Mouse (Mus musculus) limb, embryonic 10.5 days (tissue): ENCODE measurements around the gene Vsir. TPM values are rescaled to one million over a fixed set of nuclear protein-coding genes. Genes with fewer than 3 reads are reported as not detected.
A peak's percentile ranks its signal among the peaks of the same experiment; 100 is the strongest.

Experiments
- DNase-seq: peaks from one replicate; pipeline ENCODE4 v3.0.0-alpha.2; 2017; ENCODE audit warnings: low spot score
- H3K27ac ChIP-seq: fragments of 300-500 bp; sonication (generic); 2 replicates; pipeline ENCODE4 v1.5.1; 2016; ENCODE audit warnings: mild to moderate bottlenecking
- H3K27me3 ChIP-seq: fragments of 300-500 bp; sonication (generic); 2 replicates; pipeline ENCODE4 v1.6.1; 2016; ENCODE audit warnings: low read depth, mild to moderate bottlenecking; ENCODE audit not compliant: poor library complexity, severe bottlenecking
- H3K36me3 ChIP-seq: fragments of 300-500 bp; sonication (generic); 2 replicates; pipeline ENCODE4 v1.6.1; 2016; ENCODE audit warnings: mild to moderate bottlenecking, moderate library complexity
- H3K4me1 ChIP-seq: fragments of 300-500 bp; sonication (generic); 2 replicates; pipeline ENCODE4 v1.6.1; 2016
- H3K4me3 ChIP-seq: fragments of 300-500 bp; sonication (generic); 2 replicates; pipeline ENCODE4 v1.5.1; 2016; ENCODE audit warnings: mild to moderate bottlenecking, moderate library complexity
- H3K9me3 ChIP-seq: fragments of 300-500 bp; sonication (generic); replicated peaks from 2 replicates; pipeline ENCODE4 v1.6.1; 2016; ENCODE audit warnings: mild to moderate bottlenecking
- WGBS: fragments of 180-500 bp; shearing (Covaris S2); methylation state at CpG from one replicate; pipeline ENCODE4 v1.1.7; 2016; 5-methylcytosine and 5-hydroxymethylcytosine counted together
- polyA plus RNA-seq: library from polyadenylated mRNA; unstranded; fragments of >200 nt; fragmentation: Nextera tagmentation; extraction: Ambion mirVana; gene quantifications from 2 replicates; pipeline ENCODE4 v1.2.1, GENCODE M21; 2016

Gene Vsir
- 1.1 and 2.0 TPM in 2 replicates for polyA plus RNA-seq

DNA sequence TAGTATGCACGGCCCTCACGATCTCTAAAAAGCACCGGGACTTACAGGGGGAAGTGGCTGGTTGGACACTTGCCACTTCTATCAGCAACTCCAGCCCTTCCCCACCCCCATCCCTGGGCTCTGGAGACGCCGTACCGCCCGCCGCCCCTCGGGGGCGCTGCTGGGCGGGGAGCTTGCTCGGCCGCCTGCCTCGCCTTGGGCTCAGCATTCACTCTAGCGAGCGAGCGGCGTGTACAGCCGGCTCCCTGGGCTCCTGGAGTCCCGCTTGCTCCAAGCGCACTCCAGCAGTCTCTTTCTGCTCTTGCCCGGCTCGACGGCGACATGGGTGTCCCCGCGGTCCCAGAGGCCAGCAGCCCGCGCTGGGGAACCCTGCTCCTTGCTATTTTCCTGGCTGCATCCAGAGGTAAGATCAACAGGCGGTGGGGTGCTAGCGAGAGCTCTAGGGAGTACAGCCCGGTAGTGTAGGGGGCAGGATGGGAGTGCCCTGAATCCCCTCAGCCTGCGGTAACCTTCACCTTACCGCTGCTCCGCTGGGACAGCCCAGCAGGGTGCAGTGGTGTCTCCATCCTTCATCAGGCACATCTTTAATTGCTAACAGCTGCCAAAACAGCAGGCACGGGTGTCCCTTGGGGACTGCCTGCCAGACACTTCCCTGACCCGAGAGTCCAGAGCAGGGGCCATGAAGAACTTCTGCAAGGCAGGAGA, at the start of gene Vsir:
Gene Vsir (plus strand): TSS at position 151 of the 705 bp plus-strand sequence.
- peak within 1 kb of the TSS; percentile 63 for H3K27ac ChIP-seq
- DNase-seq = peak; percentile 84
- no peaks in the 10 kb centered on the region for H3K36me3 ChIP-seq
- peak within 1 kb of the TSS; percentile 50 for H3K4me3 ChIP-seq
- H3K4me1 ChIP-seq = peaks cover 53% of the 10 kb centered on the region
- H3K27me3 ChIP-seq = peaks cover 27% of the 10 kb centered on the region
- no peaks in the 10 kb centered on the region for H3K9me3 ChIP-seq
- WGBS = under 1% methylated on average over 37 of the region's 37 CpGs

DNA sequence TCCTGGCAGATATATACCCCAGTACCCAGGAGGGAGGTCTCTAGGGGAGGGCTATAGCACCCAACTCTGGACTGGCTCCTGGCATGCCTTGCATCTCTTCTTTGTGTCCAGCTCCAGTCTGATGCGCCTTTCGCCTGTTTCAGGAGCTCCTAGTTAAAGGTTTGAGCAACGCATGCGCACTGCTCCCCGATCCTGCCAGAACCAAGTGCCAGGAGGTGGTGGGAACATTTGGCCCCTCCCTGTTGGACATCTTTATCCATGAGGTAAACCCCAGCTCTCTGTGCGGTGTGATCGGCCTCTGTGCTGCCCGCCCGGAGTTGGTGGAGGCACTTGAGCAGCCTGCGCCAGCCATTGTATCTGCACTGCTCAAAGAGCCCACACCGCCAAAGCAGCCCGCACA, 47.0 kb upstream of the Vsir start:
- DNase-seq = no peak
- WGBS = 99% methylated on average over 12 of the region's 12 CpGs

DNA sequence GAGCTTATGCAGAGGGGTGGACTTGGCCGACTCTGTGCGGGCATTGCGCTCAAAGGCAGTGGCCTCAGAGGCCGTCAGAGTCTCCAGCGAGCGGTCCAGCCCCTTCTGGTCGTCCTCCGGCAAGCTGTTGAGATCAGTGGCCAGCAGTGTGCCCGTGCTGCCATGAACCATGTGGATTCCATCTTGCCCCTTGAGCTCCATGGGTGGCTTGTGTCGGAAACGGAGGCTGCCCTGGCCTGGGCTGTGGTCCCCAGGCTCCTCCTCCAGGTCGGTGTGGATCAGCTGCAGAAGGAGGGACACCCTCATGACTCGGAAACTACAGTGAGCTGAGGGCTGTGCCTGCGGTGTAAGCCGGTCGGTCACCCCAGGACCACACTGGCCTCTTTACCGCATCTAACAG, 43.2 kb upstream of the Vsir start:
- 86% methylated on average over 17 of the region's 17 CpGs for WGBS

More for the DNA sequence above, 47.0 kb upstream of the Vsir start:
- no peaks in the 10 kb centered on the region for H3K9me3 ChIP-seq
- H3K4me3 ChIP-seq = no peak overlapping the region
- H3K27me3 ChIP-seq = no peaks in the 10 kb centered on the region
- H3K4me1 ChIP-seq = no peaks in the 10 kb centered on the region
- H3K36me3 ChIP-seq = peaks cover 87% of the 10 kb centered on the region
- no peak overlapping the region for H3K27ac ChIP-seq

DNA sequence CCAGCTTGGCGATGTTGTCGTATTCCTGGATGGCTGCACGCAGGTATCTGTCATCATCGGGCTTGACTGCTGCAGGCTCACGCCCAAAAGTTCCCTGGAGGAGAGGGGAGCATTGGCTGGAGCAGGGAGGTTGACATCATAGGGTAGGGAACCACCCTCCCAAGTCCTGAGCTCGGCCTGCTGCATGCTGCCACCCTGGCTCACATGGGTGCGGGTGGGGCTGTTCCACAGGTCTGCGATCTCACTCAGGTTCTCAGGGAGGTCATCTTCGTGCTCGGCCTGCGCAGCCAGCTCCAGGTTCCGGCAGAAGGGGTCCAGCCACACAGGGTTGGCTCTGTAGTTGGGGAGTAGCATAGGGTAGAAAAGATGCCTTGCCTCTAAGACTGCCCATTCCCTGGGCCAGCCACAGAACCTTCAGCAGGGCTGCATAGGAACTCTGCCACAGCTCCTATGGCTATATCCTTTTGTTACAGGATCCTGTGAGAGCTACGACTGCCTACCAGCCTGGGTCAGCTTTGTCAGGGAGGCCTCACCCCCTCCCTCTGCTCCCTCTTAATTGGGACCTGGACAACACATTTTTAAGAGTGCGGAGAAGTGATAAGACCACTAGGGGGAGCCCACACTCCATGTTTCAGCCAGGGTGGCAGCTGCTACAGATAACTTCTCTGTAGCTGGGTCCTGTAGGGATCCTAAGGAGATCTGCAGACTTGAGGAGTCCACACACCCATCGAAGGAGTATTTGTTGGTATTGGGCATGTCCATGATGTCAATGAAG, 41.6 kb upstream of the Vsir start:
- H3K27me3 ChIP-seq = no peaks in the 10 kb centered on the region
- peak; percentile 87 for DNase-seq

More for the DNA sequence above, 43.2 kb upstream of the Vsir start:
- H3K4me3 ChIP-seq = no peak overlapping the region
- 0 out of 2 replicates have a peak, but pooled peaks cover 4% of the 10 kb centered on the region for H3K4me1 ChIP-seq
- no peaks in the 10 kb centered on the region for H3K27me3 ChIP-seq
- H3K27ac ChIP-seq = no peak overlapping the region
- no peaks in the 10 kb centered on the region for H3K9me3 ChIP-seq
- no peak for DNase-seq
- H3K36me3 ChIP-seq = peaks cover 54% of the 10 kb centered on the region

DNA sequence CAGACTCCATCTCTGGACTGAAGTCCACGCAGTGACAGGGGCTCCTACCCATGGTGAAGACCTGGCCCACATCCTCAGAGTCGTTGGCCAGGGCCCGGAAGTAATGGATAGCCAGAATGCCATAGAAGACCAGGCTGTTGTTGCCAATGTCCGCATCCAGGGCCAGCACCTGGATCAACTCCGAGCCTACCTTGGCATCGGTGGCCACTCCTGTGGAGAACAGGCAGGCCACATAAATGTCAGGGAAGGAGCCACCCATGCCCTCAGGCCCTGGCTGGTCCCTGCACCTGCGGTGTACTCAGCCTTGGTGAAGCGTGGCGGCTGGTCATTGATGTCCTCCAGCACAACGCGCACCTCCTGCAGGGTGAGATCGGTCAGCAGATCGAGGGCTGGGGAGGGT, 36.0 kb upstream of the Vsir start:
- no peaks in the 10 kb centered on the region for H3K4me1 ChIP-seq
- WGBS = 94% methylated on average over 13 of the region's 13 CpGs
- no peak overlapping the region for H3K27ac ChIP-seq
- no peaks in the 10 kb centered on the region for H3K27me3 ChIP-seq
- no peaks in the 10 kb centered on the region for H3K9me3 ChIP-seq
- DNase-seq = no peak
- no peak overlapping the region for H3K4me3 ChIP-seq
- no peaks in the 10 kb centered on the region for H3K36me3 ChIP-seq

More for the DNA sequence above, 41.6 kb upstream of the Vsir start:
- Histone ChIP-seq H3K4me3 (no peak overlapping the region), H3K27ac (0 out of 2 replicates have a peak overlapping the region, but pooled peaks have one; percentile 28), H3K4me1 (0 out of 2 replicates have a peak, but pooled peaks cover 4% of the 10 kb centered on the region), H3K36me3 (peaks cover 38% of the 10 kb centered on the region), H3K9me3 (no peaks in the 10 kb centered on the region)
- 67% methylated on average over 15 of the region's 15 CpGs for WGBS

DNA sequence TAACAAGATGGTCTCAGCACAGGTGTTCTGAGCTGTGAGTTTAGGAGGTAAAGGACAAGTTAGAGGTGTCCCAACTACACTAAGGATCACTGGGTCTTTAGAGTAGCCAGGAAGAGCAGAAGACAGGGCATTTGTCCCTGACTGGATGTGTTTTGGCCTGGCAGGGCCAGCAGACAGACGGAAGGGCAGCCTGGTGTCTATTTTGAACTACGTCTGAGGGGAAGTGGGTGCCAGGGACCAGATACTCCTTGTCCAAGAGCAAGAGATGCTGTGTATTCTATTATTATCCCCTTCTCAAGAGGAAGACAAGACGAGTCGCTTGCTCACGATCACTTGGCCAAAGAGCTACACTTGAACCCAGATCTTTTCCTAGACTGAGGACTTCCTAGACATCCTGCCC, 33.0 kb upstream of the Vsir start:
- Histone ChIP-seq H3K4me3 (no peak overlapping the region), H3K36me3 (no peaks in the 10 kb centered on the region), H3K27ac (no peak overlapping the region), H3K4me1 (no peaks in the 10 kb centered on the region), H3K27me3 (no peaks in the 10 kb centered on the region), H3K9me3 (no peaks in the 10 kb centered on the region)
- WGBS = 94% methylated on average over 5 of the region's 5 CpGs
- no peak for DNase-seq

DNA sequence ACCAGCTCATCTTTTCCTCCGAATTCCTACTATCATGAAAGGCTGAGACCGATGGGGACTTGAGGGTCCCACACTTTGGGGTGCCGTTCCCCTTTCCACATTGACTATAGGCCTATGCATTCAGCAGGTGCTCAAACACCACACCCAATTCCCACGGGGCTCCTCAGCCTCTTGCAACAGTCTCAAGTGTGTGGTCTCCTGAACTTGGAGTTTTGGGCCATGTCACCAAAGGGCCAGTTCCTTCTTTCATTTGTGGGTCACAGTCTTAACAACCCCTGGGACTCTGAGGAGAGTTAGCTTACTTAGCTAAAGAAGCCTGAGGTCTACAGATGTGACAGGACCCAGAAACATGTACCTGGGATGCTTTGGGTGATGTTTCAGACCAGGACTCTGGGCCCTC, 30.5 kb upstream of the Vsir start:
- no peak overlapping the region for H3K4me3 ChIP-seq
- no peaks in the 10 kb centered on the region for H3K4me1 ChIP-seq
- no peaks in the 10 kb centered on the region for H3K27me3 ChIP-seq
- H3K27ac ChIP-seq = no peak overlapping the region
- H3K36me3 ChIP-seq = no peaks in the 10 kb centered on the region
- no peaks in the 10 kb centered on the region for H3K9me3 ChIP-seq
- 92% methylated on average over 4 of the region's 4 CpGs for WGBS
- no peak for DNase-seq

DNA sequence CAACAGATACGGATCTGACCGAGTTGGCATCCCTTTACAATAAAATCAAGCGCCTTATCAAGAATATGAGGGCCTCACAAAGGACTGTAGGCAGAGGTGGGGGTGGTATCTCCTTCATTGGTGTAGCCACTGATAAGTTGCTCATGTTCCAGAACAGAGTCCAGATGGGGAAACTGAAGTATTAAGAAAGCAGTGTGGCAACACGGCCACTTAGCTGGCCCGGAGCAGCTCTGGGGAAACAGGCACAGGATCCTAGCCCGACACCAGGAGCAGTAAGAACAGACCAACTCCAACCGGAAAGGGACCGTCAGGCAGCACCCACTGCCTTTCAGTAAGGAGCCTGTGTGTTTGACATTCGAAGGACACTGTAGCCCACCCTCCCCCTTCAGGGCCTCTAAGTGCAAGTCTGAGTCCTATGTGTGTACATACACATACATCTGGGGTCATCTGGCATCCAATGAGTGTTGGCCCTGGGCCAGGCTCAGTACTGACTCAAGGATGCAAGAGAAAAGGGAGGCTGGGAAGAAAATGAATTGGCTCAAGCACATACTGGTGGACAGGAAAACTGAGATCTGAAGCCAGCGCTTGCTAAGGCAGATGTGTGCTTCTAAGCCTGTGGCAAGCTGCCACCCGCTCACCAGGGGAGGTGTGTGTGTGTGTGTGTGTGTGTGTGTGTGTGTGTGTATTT, 17.5 kb upstream of the Vsir start:
- Histone ChIP-seq H3K9me3 (no peaks in the 10 kb centered on the region), H3K4me1 (0 out of 2 replicates have a peak, but pooled peaks cover 2% of the 10 kb centered on the region), H3K27me3 (no peaks in the 10 kb centered on the region), H3K36me3 (no peaks in the 10 kb centered on the region), H3K27ac (no peak overlapping the region), H3K4me3 (no peak overlapping the region)
- no peak for DNase-seq
- WGBS = 90% methylated on average over 11 of the region's 11 CpGs

DNA sequence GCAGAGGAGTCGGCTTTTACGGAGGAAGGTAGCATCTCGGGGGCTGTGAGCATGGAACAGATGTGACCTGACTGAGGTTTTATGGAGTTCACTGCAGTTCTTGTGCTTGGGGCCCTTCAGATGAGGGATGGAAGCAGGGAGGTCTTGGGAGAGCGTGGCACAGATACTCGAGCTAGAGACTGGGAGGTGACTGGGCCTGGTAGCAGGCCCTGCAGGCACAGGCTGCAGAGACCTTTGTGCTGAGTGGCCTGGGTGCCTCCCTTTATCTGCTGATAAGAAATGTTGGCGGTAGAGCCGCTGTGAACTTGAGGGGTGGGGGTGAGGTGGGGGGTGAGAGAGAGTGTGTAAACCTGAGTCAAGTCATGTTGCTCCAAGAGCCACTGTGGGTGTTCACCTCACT, 12.1 kb upstream of the Vsir start:
- 81% methylated on average over 7 of the region's 7 CpGs for WGBS
- DNase-seq = no peak
- H3K4me1 ChIP-seq = no peaks in the 10 kb centered on the region

DNA sequence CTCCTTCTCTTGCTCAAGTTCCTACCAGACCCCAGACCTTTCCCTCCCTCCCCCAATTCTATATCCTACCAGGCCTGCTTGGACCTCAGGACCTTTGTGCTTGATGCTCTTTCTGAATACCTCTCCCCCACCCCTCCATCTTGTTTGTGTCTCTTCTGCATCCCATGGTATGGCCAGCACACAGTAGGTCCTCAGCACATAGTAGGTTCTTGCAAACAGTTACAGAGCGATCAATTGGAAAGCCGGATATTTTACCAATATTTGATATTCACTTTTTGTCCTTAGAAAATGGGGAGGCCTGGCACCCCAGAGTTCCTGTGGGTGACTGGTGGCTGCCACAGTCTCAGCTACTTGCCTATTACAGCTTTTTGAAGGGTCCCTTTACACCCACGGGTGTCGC, 11.6 kb upstream of the Vsir start:
- Histone ChIP-seq H3K4me3 (no peak overlapping the region), H3K4me1 (no peaks in the 10 kb centered on the region), H3K27me3 (no peaks in the 10 kb centered on the region), H3K27ac (no peak overlapping the region), H3K36me3 (no peaks in the 10 kb centered on the region), H3K9me3 (no peaks in the 10 kb centered on the region)
- no peak for DNase-seq
- WGBS = 89% methylated on average over 4 of the region's 4 CpGs

More for the DNA sequence above, 12.1 kb upstream of the Vsir start:
- Histone ChIP-seq H3K9me3 (no peaks in the 10 kb centered on the region), H3K4me3 (no peak overlapping the region), H3K27ac (no peak overlapping the region), H3K36me3 (no peaks in the 10 kb centered on the region), H3K27me3 (no peaks in the 10 kb centered on the region)

DNA sequence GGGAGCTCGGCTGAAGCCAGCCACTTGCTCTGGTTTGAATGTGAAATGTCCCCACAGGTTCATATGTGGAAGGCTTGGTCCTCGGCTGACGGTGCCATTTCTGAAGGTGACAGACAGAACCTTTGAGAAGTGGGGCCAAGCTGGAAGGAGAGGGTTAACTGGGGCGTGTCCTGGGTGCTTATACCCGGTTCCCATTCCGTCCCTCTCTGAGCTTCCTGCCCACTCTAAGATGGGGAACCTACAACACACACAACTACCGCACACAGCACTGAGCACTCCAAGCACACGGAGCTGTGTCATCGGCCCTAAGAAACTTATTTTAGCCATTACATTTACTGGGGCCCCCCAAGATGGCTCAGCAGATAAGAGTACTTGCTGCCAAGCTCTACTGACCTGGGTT, 5.1 kb upstream of the Vsir start:
- Histone ChIP-seq H3K4me1 (peaks cover 7% of the 10 kb centered on the region), H3K27me3 (peaks cover 7% of the 10 kb centered on the region; the same call in 1 of the 2 replicates), H3K4me3 (no peak overlapping the region), H3K27ac (no peak overlapping the region), H3K9me3 (no peaks in the 10 kb centered on the region), H3K36me3 (no peaks in the 10 kb centered on the region)
- 80% methylated on average over 9 of the region's 9 CpGs for WGBS
- DNase-seq = no peak

DNA sequence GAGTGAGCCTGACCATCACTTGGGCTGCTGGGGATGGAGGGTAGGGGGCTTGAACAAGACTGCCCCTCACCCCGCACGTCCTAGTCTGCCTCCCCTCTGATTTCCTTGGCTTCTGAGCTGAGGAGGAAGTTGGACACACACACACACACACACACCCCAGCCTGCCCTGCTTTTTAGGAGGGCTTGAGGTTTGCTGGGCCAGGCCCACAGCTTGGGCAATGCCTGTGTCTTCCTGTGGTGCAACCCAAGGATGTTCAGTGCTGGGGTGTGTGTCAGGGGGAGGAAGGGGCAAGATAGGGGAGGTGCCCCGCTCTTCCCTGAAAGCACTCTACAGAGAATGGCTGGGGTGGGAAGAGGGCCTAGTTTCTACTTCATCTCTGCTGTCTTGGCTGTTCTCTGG, 2.5 kb upstream of the Vsir start:
- H3K27ac ChIP-seq = peak overlapping the region; percentile 15; the same call in 1 of the 2 replicates

More for the DNA sequence above, 2.5 kb upstream of the Vsir start:
- Histone ChIP-seq H3K4me1 (peaks cover 28% of the 10 kb centered on the region), H3K27me3 (peaks cover 27% of the 10 kb centered on the region), H3K4me3 (no peak overlapping the region), H3K36me3 (no peaks in the 10 kb centered on the region), H3K9me3 (no peaks in the 10 kb centered on the region)
- 86% methylated on average over 3 of the region's 3 CpGs for WGBS
- DNase-seq = no peak
